Mouse (Mus musculus) C2C12 (cell line): Measurements from ENCODE around the gene Phf21a. TPM values are rescaled to one million over a fixed set of nuclear protein-coding genes. Genes with fewer than 3 reads are reported as not detected.

Experiments
- H3K27me3 ChIP-seq: one replicate; pipeline ENCODE4 v1.6.1; 2011; ENCODE audit not compliant: control insufficient read depth, insufficient read depth, insufficient read length
- H3K36me3 ChIP-seq: one replicate; pipeline ENCODE4 v1.6.1; 2011; ENCODE audit not compliant: control insufficient read depth, insufficient read depth
- H3K4me3 ChIP-seq: one replicate; pipeline ENCODE4 v1.5.1; 2011; ENCODE audit warnings: mild to moderate bottlenecking, control low read depth; ENCODE audit not compliant: poor library complexity, insufficient read depth, severe bottlenecking
- H3K79me2 ChIP-seq: one replicate; pipeline ENCODE4 v1.6.1; 2011; ENCODE audit not compliant: control insufficient read depth, insufficient read depth
- H3K79me3 ChIP-seq: one replicate; pipeline ENCODE4 v1.6.1; 2011; ENCODE audit warnings: low read depth, control low read depth
- H3ac ChIP-seq: one replicate; pipeline ENCODE3; 2011; ENCODE audit warnings: low read depth; ENCODE audit not compliant: control insufficient read depth, insufficient read length
- CEBPB ChIP-seq: IDR thresholded peaks from one replicate; pipeline ENCODE4 v1.6.1; 2011; ENCODE audit warnings: low read depth, mild to moderate bottlenecking, control low read depth, moderate library complexity
- CTCF ChIP-seq: IDR thresholded peaks from one replicate; pipeline ENCODE4 v1.5.1; 2011; ENCODE audit not compliant: control insufficient read depth, insufficient read depth, insufficient read length
- FOSL1 ChIP-seq: IDR thresholded peaks from one replicate; pipeline ENCODE4 v1.8.0; 2011; ENCODE audit warnings: mild to moderate bottlenecking, low read length; ENCODE audit not compliant: poor library complexity, insufficient read depth, severe bottlenecking
- MAX ChIP-seq: IDR thresholded peaks from one replicate; pipeline ENCODE4 v1.6.1; 2011; ENCODE audit warnings: mild to moderate bottlenecking, control low read depth
- MYOD1 ChIP-seq: IDR thresholded peaks from one replicate; pipeline ENCODE4 v1.6.1; 2011; ENCODE audit warnings: low read depth; ENCODE audit not compliant: control insufficient read depth, insufficient read length
- MYOG ChIP-seq: IDR thresholded peaks from one replicate; pipeline ENCODE4 v1.6.1; 2011; ENCODE audit not compliant: control insufficient read depth, insufficient read length; ENCODE audit errors: extremely low read depth
- USF1 ChIP-seq: IDR thresholded peaks from one replicate; pipeline ENCODE4 v1.6.1; 2011; ENCODE audit warnings: low read depth, mild to moderate bottlenecking, control low read depth, moderate library complexity
- polyA plus RNA-seq: library from polyadenylated mRNA; unstranded; fragments of >200 nt; fragmentation: generic; extraction: Trizol; gene quantifications from one replicate; pipeline ENCODE4 v1.2.1, GENCODE M21; 2012; ENCODE audit warnings: missing spikeins

Phf21a gene
- polyA plus RNA-seq, 1 experiment, result 8.5 TPM

- Histone ChIP-seq H3K27me3 (no peaks in the 10 kb centered on the region), H3K79me2 (no peaks in the 10 kb centered on the region), H3ac (no peak overlapping the region), H3K4me3 (no peak overlapping the region), H3K79me3 (no peaks in the 10 kb centered on the region), H3K36me3 (peaks cover 14% of the 10 kb centered on the region)
- TF ChIP-seq FOSL1 (no peak), USF1 (no peak), CEBPB (no peak), MYOD1 (no peak), MAX (no peak), MYOG (no peak), CTCF (no peak)
Observed at GRCm38 (mm10) chr2:92353402-92353801, 260.5 kb downstream of the Phf21a start.

GRCm38 (mm10) chr2:92354224-92354623, 261.3 kb downstream of the Phf21a start:
- Histone ChIP-seq H3K4me3 (no peak overlapping the region), H3K79me3 (no peaks in the 10 kb centered on the region), H3K36me3 (peaks cover 14% of the 10 kb centered on the region), H3K79me2 (no peaks in the 10 kb centered on the region), H3ac (no peak overlapping the region), H3K27me3 (no peaks in the 10 kb centered on the region)
- no peak for TF ChIP-seq FOSL1
- TF ChIP-seq CTCF, result no peak
- TF ChIP-seq MYOG, result no peak
- no peak for TF ChIP-seq MAX
- TF ChIP-seq CEBPB, result no peak
- TF ChIP-seq MYOD1, result no peak
- TF ChIP-seq USF1, result no peak

GRCm38 (mm10) chr2:92359301-92359700, 266.4 kb downstream of the Phf21a start:
- peaks cover 12% of the 10 kb centered on the region for H3K36me3 ChIP-seq
- H3K27me3 ChIP-seq, result no peaks in the 10 kb centered on the region
- no peaks in the 10 kb centered on the region for H3K79me2 ChIP-seq
- no peaks in the 10 kb centered on the region for H3K79me3 ChIP-seq
- H3K4me3 ChIP-seq, result no peak overlapping the region
- TF ChIP-seq USF1 (no peak), MYOD1 (no peak), FOSL1 (no peak)
- H3ac ChIP-seq, result no peak overlapping the region

- Histone ChIP-seq H3K36me3 (peaks cover 12% of the 10 kb centered on the region), H3K27me3 (no peaks in the 10 kb centered on the region), H3K79me2 (no peaks in the 10 kb centered on the region), H3K79me3 (no peaks in the 10 kb centered on the region), H3ac (no peak overlapping the region), H3K4me3 (no peak overlapping the region)
- TF ChIP-seq MYOG, result no peak
- TF ChIP-seq FOSL1, result no peak
- no peak for TF ChIP-seq CEBPB
- TF ChIP-seq MYOD1, result no peak
- TF ChIP-seq USF1, result no peak
- TF ChIP-seq CTCF, result no peak
- TF ChIP-seq MAX, result no peak
Observed at GRCm38 (mm10) chr2:92360186-92360823, 267.4 kb downstream of the Phf21a start.

- Histone ChIP-seq H3K36me3 (peaks cover 12% of the 10 kb centered on the region), H3K27me3 (no peaks in the 10 kb centered on the region), H3K4me3 (no peak overlapping the region), H3K79me2 (no peaks in the 10 kb centered on the region), H3K79me3 (no peaks in the 10 kb centered on the region), H3ac (no peak overlapping the region)
- TF ChIP-seq USF1 (no peak), CTCF (no peak), MAX (no peak), CEBPB (no peak), FOSL1 (no peak), MYOG (no peak)
Observed at GRCm38 (mm10) chr2:92360893-92361292, 268.0 kb downstream of the Phf21a start.

- no peaks in the 10 kb centered on the region for H3K79me2 ChIP-seq
- TF ChIP-seq MYOG (no peak), CEBPB (no peak), MAX (no peak), FOSL1 (no peak), USF1 (no peak), MYOD1 (no peak), CTCF (no peak)
- H3K4me3 ChIP-seq, result no peak overlapping the region
- no peaks in the 10 kb centered on the region for H3K79me3 ChIP-seq
- H3K27me3 ChIP-seq, result no peaks in the 10 kb centered on the region
- peaks cover 9% of the 10 kb centered on the region for H3K36me3 ChIP-seq
- H3ac ChIP-seq, result no peak overlapping the region
Observed at GRCm38 (mm10) chr2:92361795-92362194, 268.9 kb downstream of the Phf21a start.
